Mouse (Mus musculus): Measurements from ENCODE around the gene 1700034J05Rik.

- TF ChIP-seq MYOG (IDR thresholded peaks at IDR 0.05; ENCODE audit: control insufficient read depth in 1 of 3, insufficient read depth in 1 of 3, insufficient read length in 2 of 3, low read depth in 2 of 3) = no peak
- TF ChIP-seq REST (IDR thresholded peaks at IDR 0.05; ENCODE audit: insufficient read depth, insufficient read length) = no peak
- TF ChIP-seq POLR2A (IDR thresholded peaks at IDR 0.05; ENCODE audit: insufficient read length, low read depth) = no peak
- no peak for TF ChIP-seq SRF (IDR thresholded peaks at IDR 0.05; ENCODE audit: control insufficient read depth, insufficient read length, low read depth)
- no peak for TF ChIP-seq USF1 (IDR thresholded peaks at IDR 0.05; ENCODE audit: low read depth)
Observed at GRCm38 (mm10) chr6:146907795-146908190, 46.4 kb downstream of the 1700034J05Rik start.
